Mouse (Mus musculus) ES-Bruce4 (cell line): ENCODE data around the gene Slc37a1. TPM values are rescaled to one million over a fixed set of nuclear protein-coding genes. Genes with fewer than 3 reads are reported as not detected.

Experiments
- H3K27ac ChIP-seq: 2 replicates; pipeline ENCODE4 v1.5.1; 2012; ENCODE audit warnings: low read length, inconsistent platforms; ENCODE audit not compliant: insufficient read depth
- H3K27me3 ChIP-seq: 2 replicates; pipeline ENCODE4 v1.6.1; 2012; ENCODE audit warnings: mild to moderate bottlenecking, low read length, inconsistent platforms; ENCODE audit not compliant: control insufficient read depth, poor library complexity, insufficient read depth, severe bottlenecking
- H3K36me3 ChIP-seq: 2 replicates; pipeline ENCODE4 v1.6.1; 2012; ENCODE audit warnings: inconsistent platforms, mild to moderate bottlenecking, low read length, moderate library complexity; ENCODE audit not compliant: control insufficient read depth, poor library complexity, insufficient read depth, severe bottlenecking
- H3K4me1 ChIP-seq: one replicate; pipeline ENCODE4 v1.8.1; 2011; ENCODE audit warnings: low read length; ENCODE audit not compliant: control insufficient read depth, insufficient read depth
- H3K4me3 ChIP-seq: 2 replicates; pipeline ENCODE4 v1.5.1; 2011; ENCODE audit warnings: low read depth, mild to moderate bottlenecking, low read length
- H3K9ac ChIP-seq: 2 replicates; pipeline ENCODE4 v1.6.1; 2012; ENCODE audit warnings: low read depth, mild to moderate bottlenecking, inconsistent platforms; ENCODE audit not compliant: poor library complexity, severe bottlenecking
- H3K9me3 ChIP-seq: replicated peaks from 2 replicates; pipeline ENCODE4 v1.6.1; 2012; ENCODE audit warnings: mild to moderate bottlenecking, low read length, inconsistent platforms; ENCODE audit not compliant: control insufficient read depth, poor library complexity, insufficient read depth, severe bottlenecking
- CTCF ChIP-seq: IDR thresholded peaks from one replicate; pipeline ENCODE4 v1.8.1; 2011; ENCODE audit warnings: low read depth, low read length
- EP300 ChIP-seq: IDR thresholded peaks from 2 replicates; pipeline ENCODE4 v1.6.1; 2011; ENCODE audit warnings: low read depth, low read length; ENCODE audit not compliant: insufficient read depth
- POLR2A ChIP-seq: IDR thresholded peaks from one replicate; pipeline ENCODE4 v1.8.1; 2011; ENCODE audit warnings: low read length; ENCODE audit not compliant: insufficient read depth
- polyA plus RNA-seq: library from polyadenylated mRNA; stranded (reverse); fragments of >200 nt; gene quantifications from 2 replicates; pipeline ENCODE4 v1.2.4, GENCODE M21; 2011; ENCODE audit warnings: low read depth; ENCODE audit not compliant: missing spikeins, insufficient read depth, insufficient read length

The Slc37a1 gene
- polyA plus RNA-seq, 1 experiment, result 13.4 TPM

DNA sequence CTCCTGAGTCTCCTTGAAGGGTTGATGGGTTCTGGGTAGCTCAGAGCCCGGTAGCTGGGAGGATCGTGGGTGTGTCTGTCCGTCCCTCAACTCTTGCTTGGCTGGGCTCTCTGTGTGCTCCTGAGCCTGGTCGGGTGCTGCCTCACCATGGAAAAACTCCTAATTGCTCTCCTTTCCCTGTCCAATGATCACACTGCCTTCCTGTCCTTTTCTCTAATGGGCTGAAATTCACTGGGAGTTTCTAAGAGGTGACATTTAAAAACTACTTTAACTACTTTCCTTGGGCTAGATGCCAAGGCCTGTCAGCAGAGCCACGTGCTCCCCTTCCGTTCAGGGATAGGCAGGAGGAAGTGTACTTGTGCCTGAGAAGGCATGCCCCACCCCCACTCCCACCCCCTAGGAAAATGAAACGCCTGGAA is 10.9 kb downstream of the Slc37a1 start:
- TF ChIP-seq EP300 (0 out of 2 replicates have a peak, but pooled peaks have one; percentile 24), CTCF (no peak)
- no peaks in the 10 kb centered on the region for H3K36me3 ChIP-seq
- peaks cover 3% of the 10 kb centered on the region for H3K4me1 ChIP-seq
- peak overlapping the region; percentile 63 for H3K9ac ChIP-seq
- H3K27me3 ChIP-seq, result no peaks in the 10 kb centered on the region
- peak overlapping the region; percentile 68; the same call in 1 of the 2 replicates for H3K27ac ChIP-seq
- no peaks in the 10 kb centered on the region for H3K9me3 ChIP-seq
- peak overlapping the region; percentile 8; the same call in 1 of the 2 replicates for H3K4me3 ChIP-seq

DNA sequence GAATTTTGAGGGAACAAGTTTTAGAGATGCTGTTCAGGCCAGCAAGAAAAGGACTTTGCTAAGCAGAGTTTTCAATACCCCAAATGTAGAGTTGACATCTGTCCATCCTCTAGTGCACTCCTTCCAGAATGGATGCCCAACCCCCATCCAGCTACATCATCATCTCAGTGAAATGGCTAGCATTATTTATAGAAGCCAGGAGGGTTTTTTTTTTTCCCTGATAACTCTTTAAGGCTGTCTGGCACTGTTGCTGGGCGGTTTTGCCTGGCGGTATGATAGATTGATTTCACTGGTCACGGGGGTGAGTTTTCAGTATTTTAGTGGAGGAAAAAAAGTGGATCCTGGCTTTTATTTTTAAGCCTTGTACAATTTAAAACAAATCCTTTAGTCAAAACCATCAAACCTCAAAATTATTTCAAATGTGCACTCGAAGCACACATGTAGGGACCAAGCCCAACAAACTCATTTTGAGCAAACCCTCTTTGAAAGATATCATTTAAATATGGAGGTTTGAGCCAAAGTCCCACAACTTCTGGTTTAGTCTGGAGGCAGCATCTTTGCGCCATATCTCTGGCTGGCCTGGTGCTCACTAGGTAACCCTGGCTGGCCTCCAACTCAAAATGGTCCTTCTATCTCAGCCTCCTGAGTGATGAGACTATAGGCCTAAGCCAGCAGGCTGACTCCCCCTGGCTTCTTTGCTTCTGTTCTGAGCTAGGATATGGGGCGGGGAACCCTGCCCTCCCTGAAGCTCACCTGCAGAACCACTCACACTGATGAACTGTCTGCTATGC is 12.0 kb downstream of the Slc37a1 start:
- no peak for TF ChIP-seq EP300
- no peak for TF ChIP-seq CTCF
- TF ChIP-seq POLR2A, result no peak
- Histone ChIP-seq H3K27ac (0 out of 2 replicates have a peak overlapping the region, but pooled peaks have one; percentile 26), H3K4me1 (peaks cover 13% of the 10 kb centered on the region), H3K27me3 (no peaks in the 10 kb centered on the region), H3K36me3 (no peaks in the 10 kb centered on the region), H3K9ac (no peak overlapping the region), H3K9me3 (no peaks in the 10 kb centered on the region), H3K4me3 (no peak overlapping the region)

DNA sequence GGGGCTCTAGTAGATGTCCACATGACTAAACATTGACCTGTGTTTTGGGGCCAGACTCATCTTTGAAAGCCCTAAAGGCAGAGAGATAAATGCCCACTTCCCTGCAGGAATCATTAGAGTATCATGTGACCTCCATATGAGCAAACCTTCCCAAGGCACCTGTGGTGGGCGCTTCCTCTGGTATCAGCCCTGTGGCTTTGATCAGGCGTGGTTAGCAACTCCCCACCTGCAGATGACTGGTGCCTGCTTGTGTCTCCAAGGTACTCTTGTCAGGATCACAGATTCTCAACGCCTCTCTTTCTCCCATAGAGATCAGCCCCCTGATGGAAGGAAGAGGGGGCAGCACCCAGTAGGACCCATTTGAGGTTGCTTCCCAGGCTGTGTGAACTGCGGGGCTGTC is 13.4 kb downstream of the Slc37a1 start:
- peaks cover 18% of the 10 kb centered on the region for H3K4me1 ChIP-seq
- no peaks in the 10 kb centered on the region for H3K27me3 ChIP-seq
- no peaks in the 10 kb centered on the region for H3K9me3 ChIP-seq
- no peaks in the 10 kb centered on the region for H3K36me3 ChIP-seq
- no peak overlapping the region for H3K4me3 ChIP-seq
- no peak overlapping the region for H3K9ac ChIP-seq
- no peak for TF ChIP-seq CTCF
- TF ChIP-seq POLR2A, result no peak
- no peak for TF ChIP-seq EP300
- H3K27ac ChIP-seq, result no peak overlapping the region

DNA sequence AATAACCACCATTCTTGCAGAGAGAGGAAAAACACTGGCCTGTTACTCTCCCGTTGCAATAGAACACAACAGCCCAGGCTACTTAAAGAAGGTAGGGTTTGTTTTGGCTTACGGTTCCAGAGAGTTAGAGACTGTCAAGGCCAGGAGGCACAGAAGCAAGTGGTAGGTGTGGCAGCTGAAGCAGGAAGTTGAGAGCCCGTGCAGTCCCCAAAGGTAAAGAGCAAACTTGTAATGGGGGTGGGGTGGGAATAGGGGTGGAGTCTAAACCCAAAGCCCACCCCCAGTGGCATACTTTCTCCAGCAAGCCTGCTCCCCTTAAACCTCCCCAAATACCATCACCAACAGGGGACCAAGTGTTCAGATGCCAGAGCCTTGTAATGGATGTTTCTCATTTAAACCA is 14.1 kb downstream of the Slc37a1 start:
- no peak for TF ChIP-seq POLR2A
- TF ChIP-seq CTCF, result no peak
- TF ChIP-seq EP300, result no peak
- no peaks in the 10 kb centered on the region for H3K36me3 ChIP-seq
- no peak overlapping the region for H3K4me3 ChIP-seq
- H3K27me3 ChIP-seq, result no peaks in the 10 kb centered on the region
- no peak overlapping the region for H3K27ac ChIP-seq
- H3K9ac ChIP-seq, result no peak overlapping the region
- peaks cover 23% of the 10 kb centered on the region for H3K4me1 ChIP-seq
- no peaks in the 10 kb centered on the region for H3K9me3 ChIP-seq

DNA sequence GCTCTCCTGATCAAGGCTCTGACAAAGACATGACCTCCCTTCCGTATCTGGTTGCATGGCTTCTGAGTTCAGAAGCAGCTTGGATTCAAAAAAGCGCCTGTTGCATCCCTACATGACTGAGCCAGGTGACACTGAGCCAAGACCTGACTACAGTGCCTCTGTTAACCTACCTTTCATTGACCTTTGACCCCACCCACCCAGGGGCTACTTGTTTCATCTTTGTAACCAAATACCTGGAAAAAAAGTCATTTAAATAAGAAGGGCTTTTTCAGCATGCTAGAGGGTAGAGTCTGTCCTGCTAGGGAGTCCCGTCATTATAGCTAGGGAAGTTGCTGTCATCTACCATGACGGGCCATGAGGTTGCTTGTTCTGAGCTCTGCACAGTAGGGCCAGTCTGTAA is 16.8 kb downstream of the Slc37a1 start:
- H3K9me3 ChIP-seq, result no peaks in the 10 kb centered on the region

More for the DNA sequence above, 16.8 kb downstream of the Slc37a1 start:
- H3K27ac ChIP-seq, result peak overlapping the region; percentile 59
- no peak overlapping the region for H3K9ac ChIP-seq
- H3K36me3 ChIP-seq, result no peaks in the 10 kb centered on the region
- H3K4me1 ChIP-seq, result peaks cover 29% of the 10 kb centered on the region
- H3K27me3 ChIP-seq, result no peaks in the 10 kb centered on the region
- H3K4me3 ChIP-seq, result no peak overlapping the region
- TF ChIP-seq POLR2A (no peak), CTCF (no peak), EP300 (no peak)
